Mouse (Mus musculus) kidney, embryonic 14.5 days (tissue): ENCODE measurements around the gene Cntrob. TPM values are rescaled to one million over a fixed set of nuclear protein-coding genes. Genes with fewer than 3 reads are reported as not detected.
A peak's percentile ranks its signal among the peaks of the same experiment; 100 is the strongest.

Source experiments
- ATAC-seq: fragments of 200-750 bp; cut with Nextera tagmentation; 2 replicates; pipeline ENCODE4 v1.8.0; 2017; ENCODE audit warnings: moderate number of reproducible peaks, mild to moderate bottlenecking, moderate TSS enrichment, moderate library complexity; ENCODE audit not compliant: low FRiP score, low TSS enrichment
- H3K27ac ChIP-seq: fragments of 300-500 bp; sonication (generic); 2 replicates; pipeline ENCODE4 v1.5.1; 2014; ENCODE audit warnings: low read depth, mild to moderate bottlenecking, low read length, moderate library complexity, mixed read lengths
- H3K27me3 ChIP-seq: fragments of 300-500 bp; sonication (generic); 2 replicates; pipeline ENCODE4 v1.6.1; 2014; ENCODE audit warnings: mild to moderate bottlenecking, low read length; ENCODE audit not compliant: control insufficient read depth, insufficient read depth
- H3K36me3 ChIP-seq: fragments of 300-500 bp; sonication (generic); 2 replicates; pipeline ENCODE4 v1.6.1; 2014; ENCODE audit warnings: low read length, mixed read lengths; ENCODE audit not compliant: control insufficient read depth, insufficient read depth
- H3K4me1 ChIP-seq: fragments of 300-500 bp; sonication (generic); 2 replicates; pipeline ENCODE4 v1.6.1; 2014; ENCODE audit warnings: low read length, mixed read lengths; ENCODE audit not compliant: control insufficient read depth, insufficient read depth
- H3K4me2 ChIP-seq: fragments of 300-500 bp; sonication (generic); replicated peaks from 2 replicates; pipeline ENCODE4 v1.6.1; 2014; ENCODE audit warnings: low read depth, mild to moderate bottlenecking, low read length
- H3K4me3 ChIP-seq: fragments of 300-500 bp; sonication (generic); 2 replicates; pipeline ENCODE4 v1.5.1; 2014; ENCODE audit warnings: mild to moderate bottlenecking, low read length
- H3K9ac ChIP-seq: fragments of 300-500 bp; sonication (generic); 2 replicates; pipeline ENCODE4 v1.6.1; 2014; ENCODE audit warnings: low read depth, mild to moderate bottlenecking, low read length, moderate library complexity
- H3K9me3 ChIP-seq: fragments of 300-500 bp; sonication (generic); 2 replicates; pipeline ENCODE4 v1.6.1; 2016; ENCODE audit warnings: low read length; ENCODE audit not compliant: control insufficient read depth
- WGBS: fragments of 180-500 bp; shearing (Covaris S2); extraction: QIAGEN DNeasy Blood & Tissue Kit; methylation state at CpG from one replicate; pipeline ENCODE4 v1.1.7; 2014; 5-methylcytosine and 5-hydroxymethylcytosine counted together
- polyA plus RNA-seq: library from polyadenylated mRNA; unstranded; fragments of >200 nt; fragmentation: Nextera tagmentation; extraction: Ambion mirVana; gene quantifications from 2 replicates; pipeline ENCODE4 v1.2.1, GENCODE M21; 2014

Gene Cntrob
- polyA plus RNA-seq, 1 experiment from 2014 or later: 18.4 TPM

DNA sequence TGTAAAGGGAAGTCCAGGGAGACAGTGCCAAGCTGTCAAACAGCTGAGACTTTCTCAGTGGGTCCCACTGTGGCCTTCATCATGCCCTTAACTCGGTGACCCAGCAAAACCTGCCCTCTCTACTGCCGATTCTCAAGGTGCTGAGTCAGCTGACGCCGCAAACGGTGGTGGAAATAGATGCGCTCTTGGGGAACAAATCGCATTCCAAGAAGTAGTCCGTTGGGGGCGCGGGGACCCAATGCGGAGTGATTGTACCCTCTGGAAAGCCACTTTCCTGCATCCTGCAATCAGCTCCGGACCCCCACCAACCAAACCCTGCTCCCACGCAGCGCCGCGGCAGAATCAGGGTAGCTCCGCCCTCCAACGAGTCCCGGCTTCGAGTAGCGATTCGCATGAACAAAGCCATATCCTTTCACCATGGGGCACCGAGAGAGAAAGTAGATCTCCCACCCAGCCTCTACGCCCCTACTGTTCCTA, 8.4 kb upstream of the Cntrob start:
- Histone ChIP-seq H3K27me3 (peaks cover 10% of the 10 kb centered on the region; the same call in 1 of the 2 replicates), H3K36me3 (no peaks in the 10 kb centered on the region), H3K4me1 (peaks cover 16% of the 10 kb centered on the region), H3K9ac (peak overlapping the region; percentile 48; the same call in 1 of the 2 replicates), H3K4me2 (peak overlapping the region; percentile 54), H3K9me3 (no peaks in the 10 kb centered on the region), H3K4me3 (peak overlapping the region; percentile 39), H3K27ac (peak overlapping the region; percentile 63; the same call in 1 of the 2 replicates)
- peak; percentile 60 for ATAC-seq
- WGBS: 1% methylated on average over 24 of the region's 24 CpGs

DNA sequence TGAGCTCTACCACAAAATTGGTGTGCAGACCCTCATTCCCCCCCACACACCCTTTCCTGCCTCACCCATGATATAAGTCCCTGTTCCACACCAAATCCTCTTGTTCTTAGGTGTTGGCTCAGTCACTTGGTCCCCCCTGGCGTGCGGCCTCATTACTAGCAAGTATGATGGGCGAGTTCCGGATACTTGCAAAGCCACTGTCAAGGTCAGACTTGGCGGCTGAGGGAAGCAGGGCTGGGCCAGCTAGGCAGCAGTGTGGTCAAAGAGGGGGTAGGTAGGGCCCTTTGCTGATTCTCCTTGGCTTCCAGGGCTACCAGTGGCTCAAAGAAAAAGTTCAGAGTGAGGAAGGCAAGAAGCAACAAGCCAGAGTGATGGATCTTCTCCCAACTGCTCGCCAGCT, 7.6 kb upstream of the Cntrob start:
- H3K27me3 ChIP-seq: peaks cover 15% of the 10 kb centered on the region; the same call in 1 of the 2 replicates
- no peak overlapping the region for H3K4me3 ChIP-seq
- WGBS: 84% methylated on average over 6 of the region's 6 CpGs
- H3K4me1 ChIP-seq: peaks cover 21% of the 10 kb centered on the region
- no peak for ATAC-seq
- no peak overlapping the region for H3K27ac ChIP-seq
- no peak overlapping the region for H3K9ac ChIP-seq
- no peak overlapping the region for H3K4me2 ChIP-seq
- H3K36me3 ChIP-seq: no peaks in the 10 kb centered on the region
- no peaks in the 10 kb centered on the region for H3K9me3 ChIP-seq

GRCm38 (mm10) chr11:69328517-69328916, 4.9 kb upstream of the Cntrob start:
- no peaks in the 10 kb centered on the region for H3K9me3 ChIP-seq

DNA sequence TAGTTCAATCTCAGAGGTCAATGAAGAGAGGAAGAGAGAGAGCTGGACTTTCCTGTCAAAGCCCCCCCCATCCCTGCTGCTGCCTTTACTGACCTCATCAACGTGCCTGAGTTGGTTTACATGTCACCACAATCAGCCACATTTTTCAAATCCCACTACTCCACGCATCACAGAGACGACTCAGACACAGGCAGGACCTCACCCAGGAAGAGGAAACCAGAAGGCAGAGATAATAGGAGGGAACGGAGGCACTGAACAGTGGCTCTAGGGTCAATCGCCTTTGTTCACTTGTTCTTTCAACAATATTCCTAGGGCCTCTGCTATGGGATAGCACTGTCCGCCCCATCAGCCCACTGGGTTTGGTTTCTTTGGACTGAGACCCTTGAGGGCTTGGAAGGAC, 4.1 kb upstream of the Cntrob start:
- WGBS: 53% methylated on average over 6 of the region's 6 CpGs
- H3K27ac ChIP-seq: no peak overlapping the region
- H3K27me3 ChIP-seq: peaks cover 15% of the 10 kb centered on the region; the same call in 1 of the 2 replicates
- no peak overlapping the region for H3K4me2 ChIP-seq
- H3K4me1 ChIP-seq: peaks cover 21% of the 10 kb centered on the region
- no peak overlapping the region for H3K4me3 ChIP-seq
- no peak for ATAC-seq
- no peaks in the 10 kb centered on the region for H3K9me3 ChIP-seq
- H3K36me3 ChIP-seq: no peaks in the 10 kb centered on the region
- H3K9ac ChIP-seq: no peak overlapping the region

More at GRCm38 (mm10) chr11:69328517-69328916, 4.9 kb upstream of the Cntrob start:
- H3K27me3 ChIP-seq: peaks cover 15% of the 10 kb centered on the region; the same call in 1 of the 2 replicates
- peaks cover 24% of the 10 kb centered on the region for H3K4me1 ChIP-seq
- H3K4me2 ChIP-seq: no peak overlapping the region
- no peaks in the 10 kb centered on the region for H3K36me3 ChIP-seq
- 89% methylated on average over 6 of the region's 6 CpGs for WGBS
- H3K9ac ChIP-seq: no peak overlapping the region
- no peak for ATAC-seq
- H3K4me3 ChIP-seq: no peak overlapping the region
- H3K27ac ChIP-seq: no peak overlapping the region

GRCm38 (mm10) chr11:69327157-69327442, 3.5 kb upstream of the Cntrob start:
- no peak for ATAC-seq
- WGBS: 13% methylated on average over 9 of the region's 9 CpGs
- H3K9me3 ChIP-seq: no peaks in the 10 kb centered on the region
- H3K9ac ChIP-seq: no peak overlapping the region
- H3K4me3 ChIP-seq: peak overlapping the region; percentile 52; the same call in 1 of the 2 replicates
- H3K27me3 ChIP-seq: peaks cover 15% of the 10 kb centered on the region; the same call in 1 of the 2 replicates
- peak overlapping the region; percentile 94; the same call in 1 of the 2 replicates for H3K4me2 ChIP-seq
- H3K27ac ChIP-seq: no peak overlapping the region
- H3K4me1 ChIP-seq: peaks cover 21% of the 10 kb centered on the region
- H3K36me3 ChIP-seq: no peaks in the 10 kb centered on the region

DNA sequence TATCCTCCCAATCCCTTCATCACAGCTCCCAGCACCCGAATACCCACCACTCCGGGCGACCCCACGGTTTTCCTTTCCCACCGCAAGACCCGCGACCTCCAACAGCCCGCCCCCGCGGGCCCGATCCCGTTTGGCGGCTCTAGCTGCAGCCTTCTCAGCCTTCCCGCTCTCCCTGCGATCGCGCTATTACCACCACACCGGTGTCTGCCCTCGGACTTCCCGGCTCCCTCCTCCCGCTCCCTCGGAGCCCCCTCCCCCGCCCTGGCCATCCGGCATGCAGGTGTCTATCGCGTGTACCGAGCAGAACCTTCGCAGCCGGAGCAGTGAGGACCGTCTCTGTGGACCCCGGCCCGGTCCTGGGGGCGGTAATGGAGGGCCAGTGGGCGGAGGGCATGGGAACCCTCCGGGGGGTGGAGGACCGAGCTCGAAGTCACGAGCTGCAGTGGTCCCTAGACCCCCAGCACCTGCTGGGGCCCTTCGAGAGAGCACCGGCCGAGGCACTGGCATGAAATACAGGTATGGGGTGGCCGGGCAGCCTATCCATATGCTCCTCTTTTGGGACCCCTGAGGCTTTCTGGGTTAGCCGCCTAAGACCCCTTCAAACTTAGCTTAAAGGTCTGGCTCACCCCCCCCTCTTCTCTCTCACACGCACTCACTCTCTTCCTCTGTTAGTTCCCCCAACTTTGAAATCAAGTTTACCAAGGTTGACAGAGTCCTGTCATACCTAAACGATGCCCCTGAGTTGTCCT, 3.0 kb upstream of the Cntrob start:
- peak overlapping the region; percentile 94 for H3K4me2 ChIP-seq
- no peaks in the 10 kb centered on the region for H3K9me3 ChIP-seq
- peak overlapping the region; percentile 53 for H3K9ac ChIP-seq
- H3K27ac ChIP-seq: no peak overlapping the region
- under 1% methylated on average over 45 of the region's 45 CpGs for WGBS
- H3K4me3 ChIP-seq: peak overlapping the region; percentile 52
- no peaks in the 10 kb centered on the region for H3K36me3 ChIP-seq
- ATAC-seq: peak; percentile 33; the same call in 1 of the 2 replicates
- H3K4me1 ChIP-seq: peaks cover 23% of the 10 kb centered on the region
- H3K27me3 ChIP-seq: peaks cover 15% of the 10 kb centered on the region; the same call in 1 of the 2 replicates

DNA sequence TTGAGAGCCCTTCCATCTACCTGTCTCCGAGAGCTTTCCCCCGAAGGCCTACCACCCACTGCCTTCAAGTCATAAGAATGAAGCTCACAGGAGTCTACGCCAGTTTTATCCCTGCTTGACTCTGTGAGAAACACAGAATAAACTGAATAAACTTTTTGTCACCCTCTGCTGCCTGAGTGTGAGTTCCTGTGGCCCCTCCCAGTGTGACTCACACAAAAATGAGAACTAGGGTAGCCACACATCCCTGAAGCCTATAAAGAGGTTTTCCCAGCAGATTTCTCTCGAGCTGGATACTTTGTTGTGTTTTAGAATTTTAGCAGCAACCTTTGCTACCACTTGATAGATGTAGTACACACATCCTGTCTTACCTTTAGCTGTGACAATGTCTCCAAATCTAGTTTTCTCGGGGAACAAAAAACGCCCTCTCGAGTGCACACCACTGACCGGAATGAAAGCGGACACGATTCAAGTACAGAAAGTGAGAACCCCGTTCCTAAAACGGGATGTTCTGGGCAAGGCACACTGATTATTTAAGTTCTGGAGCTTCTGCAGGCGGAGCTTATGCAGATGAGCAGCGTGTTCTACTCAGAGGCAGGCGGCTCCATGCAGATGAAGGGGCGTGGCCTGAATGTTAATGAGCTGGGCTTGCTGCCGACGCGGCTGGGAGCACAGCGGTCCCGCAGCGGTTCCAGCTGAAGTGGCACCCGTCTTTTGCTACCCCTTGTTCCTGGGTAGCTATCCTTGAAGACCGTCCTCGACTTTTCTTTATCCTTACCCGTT, 2.2 kb upstream of the Cntrob start, which contains the start of gene Kcnab3:
Gene Kcnab3 (plus strand): TSS at position 631 of the 780 bp plus-strand sequence.
- H3K27me3 ChIP-seq: peaks cover 15% of the 10 kb centered on the region; the same call in 1 of the 2 replicates
- peak within 1 kb of the TSS; percentile 94 for H3K4me2 ChIP-seq
- H3K9me3 ChIP-seq: no peaks in the 10 kb centered on the region
- peak; percentile 71 for ATAC-seq
- peak within 1 kb of the TSS; percentile 52 for H3K4me3 ChIP-seq
- peaks cover 22% of the 10 kb centered on the region for H3K4me1 ChIP-seq
- H3K27ac ChIP-seq: 0 out of 2 replicates have a peak within 1 kb of the TSS, but pooled peaks have one; percentile 32
- WGBS: 12% methylated on average over 26 of the region's 26 CpGs
- peaks cover 3% of the 10 kb centered on the region; the same call in 1 of the 2 replicates for H3K36me3 ChIP-seq
- peak within 1 kb of the TSS; percentile 53 for H3K9ac ChIP-seq

GRCm38 (mm10) chr11:69324749-69325148, 1.2 kb upstream of the Cntrob start:
- peak overlapping the region; percentile 59 for H3K4me3 ChIP-seq
- H3K27ac ChIP-seq: no peak overlapping the region
- peaks cover 22% of the 10 kb centered on the region for H3K4me1 ChIP-seq
- ATAC-seq: no peak
- no peaks in the 10 kb centered on the region for H3K9me3 ChIP-seq
- H3K9ac ChIP-seq: 0 out of 2 replicates have a peak overlapping the region, but pooled peaks have one; percentile 69
- H3K27me3 ChIP-seq: peaks cover 15% of the 10 kb centered on the region; the same call in 1 of the 2 replicates
- WGBS: 81% methylated on average over 6 of the region's 6 CpGs
- H3K4me2 ChIP-seq: peak overlapping the region; percentile 62
- peaks cover 10% of the 10 kb centered on the region; the same call in 1 of the 2 replicates for H3K36me3 ChIP-seq
